Mouse (Mus musculus): Measurements from ENCODE around the gene Klhl9. TPM values are rescaled to one million over a fixed set of nuclear protein-coding genes. Genes with fewer than 3 reads are reported as not detected.
A peak's percentile ranks its signal among the peaks of the same experiment; 100 is the strongest.
"Not testable (repeated sequence)": the region's sequence is repeated elsewhere in the genome, so short reads cannot be mapped to it uniquely, and the experiment has no call there.

Gene Klhl9
- 142 and 153 TPM in 2 replicates for polyA plus RNA-seq (2016; fragmentation: Nextera tagmentation; extraction: Ambion mirVana)

DNA sequence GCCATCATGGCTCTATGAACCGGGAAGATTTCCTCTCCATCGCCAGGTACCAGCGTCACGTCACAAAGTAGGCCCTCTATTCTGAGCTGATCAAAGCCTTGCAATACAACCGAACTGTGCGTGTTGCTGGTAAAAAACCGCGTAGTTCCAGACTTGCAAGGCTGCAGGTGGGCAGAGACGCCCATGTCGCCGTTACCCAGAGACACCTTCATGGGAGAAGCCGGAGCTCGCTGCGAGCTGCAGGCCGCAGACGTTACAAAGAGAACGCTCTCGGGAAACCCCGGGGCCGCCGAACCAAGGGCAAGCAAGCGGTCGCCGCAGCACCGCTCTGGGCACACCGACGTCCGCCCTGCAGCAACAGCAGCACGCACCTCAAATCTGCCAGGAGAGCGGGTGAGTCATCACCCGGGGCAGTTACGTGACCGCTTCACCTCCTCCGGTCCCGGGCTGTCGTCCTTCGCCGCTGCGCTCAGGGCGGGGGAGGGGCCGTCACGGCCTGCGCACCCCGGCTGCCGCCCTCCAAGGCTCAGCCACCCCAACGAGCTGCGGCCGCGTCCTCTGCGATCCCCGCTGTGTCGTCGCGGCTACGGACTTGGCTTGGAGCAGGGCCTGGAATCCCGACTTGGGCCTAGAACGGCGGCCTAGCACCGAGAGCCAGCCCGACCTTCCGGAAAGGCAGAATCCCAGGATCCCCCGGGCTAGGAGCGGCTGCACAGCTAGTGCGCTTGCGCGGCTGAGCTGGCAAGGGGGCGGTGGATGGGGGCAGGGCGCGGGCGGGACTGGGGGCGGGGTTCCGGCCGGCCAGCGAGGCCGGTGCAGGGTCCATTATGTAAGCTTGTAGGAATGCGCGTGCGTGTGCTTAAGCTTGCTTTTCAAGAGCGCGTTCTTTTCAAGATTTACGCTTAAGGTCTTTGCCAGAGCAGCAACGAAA lies at the start of gene Klhl9, which contains the start of gene Gm26566:
Gene Klhl9 (minus strand): TSS at position 675 of the 931 bp plus-strand sequence.
Gene Gm26566 (plus strand): TSS at position 15 of the 931 bp plus-strand sequence.
- H3K36me3 ChIP-seq: peaks cover 13% of the 10 kb centered on the region
- H3K4me3 ChIP-seq: peak within 1 kb of the TSS; percentile 93
- H3K9me3 ChIP-seq: no peaks in the 10 kb centered on the region
- WGBS: under 1% methylated on average over 82 of the region's 82 CpGs
- H3K4me2 ChIP-seq (replicated peaks): peak within 1 kb of the TSS; percentile 79
- ATAC-seq (ENCODE audit: low FRiP score, low read depth): peak; percentile 98
- peak within 1 kb of the TSS; percentile 92 for H3K27ac ChIP-seq (replicated peaks)
- H3K9ac ChIP-seq (replicated peaks): peak within 1 kb of the TSS; percentile 83
- no peaks in the 10 kb centered on the region for H3K27me3 ChIP-seq
- peaks cover 26% of the 10 kb centered on the region for H3K4me1 ChIP-seq

DNA sequence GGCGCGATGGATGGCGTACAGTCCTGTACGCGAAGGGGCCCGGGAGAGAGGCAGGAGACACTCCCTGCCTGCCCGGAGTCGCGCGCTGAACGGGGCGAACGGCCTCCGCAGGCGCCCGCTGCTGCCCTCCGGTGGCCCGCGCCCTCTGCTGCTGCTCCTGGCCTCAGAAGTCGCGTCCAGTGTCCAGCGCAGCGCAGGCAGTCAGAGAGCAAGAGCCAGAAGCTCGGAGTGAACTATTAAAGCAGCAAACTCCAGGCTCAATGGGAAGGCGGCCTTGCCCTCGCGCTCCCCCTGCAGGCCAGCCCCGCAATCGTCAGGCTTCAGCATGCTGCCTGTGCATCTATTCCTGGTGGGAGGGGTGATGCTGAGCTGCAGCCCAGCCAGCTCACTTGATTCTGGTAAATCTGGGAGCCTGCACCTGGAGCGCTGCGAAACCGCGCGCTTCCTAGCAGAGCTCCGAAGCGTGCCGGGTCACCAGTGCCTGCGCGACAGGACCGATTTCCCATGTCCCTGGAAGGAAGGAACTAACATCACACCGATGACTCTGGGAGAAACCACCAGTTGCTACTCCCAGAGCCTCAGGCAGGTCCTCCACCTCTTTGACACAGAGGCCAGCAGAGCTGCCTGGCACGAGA lies 41.2 kb upstream of the Klhl9 start:
- not testable (repeated sequence) for H3K27ac ChIP-seq (replicated peaks); H3K9me3 ChIP-seq; H3K36me3 ChIP-seq; H3K27me3 ChIP-seq; ATAC-seq (ENCODE audit: low FRiP score, low read depth); H3K9ac ChIP-seq (replicated peaks); H3K4me1 ChIP-seq
- peak overlapping the region; percentile 52 for H3K4me2 ChIP-seq (replicated peaks)
- 3% methylated on average over 31 of the region's 42 CpGs for WGBS
- peak overlapping the region; percentile 33 for H3K4me3 ChIP-seq

DNA sequence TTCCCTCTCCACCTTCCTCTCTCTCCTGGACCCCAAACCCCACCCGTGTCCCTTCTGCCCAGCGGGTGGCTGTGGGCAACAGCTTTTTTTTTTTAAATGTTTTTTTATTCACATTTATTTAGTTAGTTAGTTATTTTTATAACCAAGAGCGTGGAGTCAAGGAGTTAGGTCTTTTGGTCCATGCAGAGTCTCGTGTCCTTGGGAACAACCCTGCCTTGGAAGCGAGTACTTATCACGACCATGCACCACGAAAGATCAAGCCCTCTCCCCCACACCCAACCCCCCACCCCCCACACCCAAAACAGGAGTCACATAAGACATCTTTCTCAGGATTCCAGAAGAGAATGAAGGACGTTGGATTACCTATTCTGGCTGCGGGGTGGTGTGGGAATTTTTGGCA lies 40.1 kb upstream of the Klhl9 start:
- not testable (repeated sequence) for H3K4me1 ChIP-seq; H3K27me3 ChIP-seq; H3K9ac ChIP-seq (replicated peaks); H3K4me3 ChIP-seq; H3K36me3 ChIP-seq; H3K4me2 ChIP-seq (replicated peaks); H3K9me3 ChIP-seq; ATAC-seq (ENCODE audit: low FRiP score, low read depth); H3K27ac ChIP-seq (replicated peaks)
- WGBS: 58% methylated on average over 9 of the region's 9 CpGs

DNA sequence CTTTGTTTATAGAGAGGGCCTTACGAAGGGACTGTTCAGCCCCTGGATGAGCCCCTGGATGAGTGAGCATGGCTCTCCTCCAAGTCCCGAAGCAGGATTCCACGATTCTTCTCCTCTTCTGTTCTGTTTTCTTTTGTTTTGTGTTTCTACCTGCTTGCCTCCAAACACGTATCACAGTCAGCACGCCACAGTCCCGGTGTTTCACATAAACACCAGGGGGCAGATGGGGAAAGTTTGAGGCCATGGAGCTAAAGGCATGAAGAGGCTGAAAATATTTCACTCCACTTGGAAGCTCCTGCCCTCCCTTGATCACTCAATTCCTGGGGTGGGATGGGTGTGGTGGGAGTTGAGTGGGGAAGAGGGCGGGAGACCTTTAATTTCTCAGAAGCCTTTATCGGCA lies 39.5 kb upstream of the Klhl9 start:
- ATAC-seq (ENCODE audit: low FRiP score, low read depth); H3K9ac ChIP-seq (replicated peaks); H3K4me3 ChIP-seq; H3K27me3 ChIP-seq; H3K4me2 ChIP-seq (replicated peaks); H3K9me3 ChIP-seq; H3K36me3 ChIP-seq; H3K27ac ChIP-seq (replicated peaks); H3K4me1 ChIP-seq: not testable (repeated sequence)
- 72% methylated on average over 6 of the region's 8 CpGs for WGBS

DNA sequence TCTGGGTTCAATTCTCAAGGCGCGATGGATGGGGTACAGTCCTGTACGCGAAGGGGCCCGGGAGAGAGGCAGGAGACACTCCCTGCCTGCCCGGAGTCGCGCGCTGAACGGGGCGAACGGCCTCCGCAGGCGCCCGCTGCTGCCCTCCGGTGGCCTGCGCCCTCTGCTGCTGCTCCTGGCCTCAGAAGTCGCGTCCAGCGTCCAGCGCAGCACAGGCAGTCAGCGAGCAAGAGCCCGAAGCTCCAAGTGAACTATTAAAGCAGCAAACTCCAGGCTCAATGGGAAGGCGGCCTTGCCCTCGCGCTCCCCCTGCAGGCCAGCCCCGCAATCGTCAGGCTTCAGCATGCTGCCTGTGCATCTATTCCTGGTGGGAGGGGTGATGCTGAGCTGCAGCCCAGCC lies 38.2 kb upstream of the Klhl9 start:
- not testable (repeated sequence) for ATAC-seq (ENCODE audit: low FRiP score, low read depth); H3K9me3 ChIP-seq; H3K27me3 ChIP-seq; H3K9ac ChIP-seq (replicated peaks); H3K36me3 ChIP-seq; H3K27ac ChIP-seq (replicated peaks); H3K4me1 ChIP-seq
- 0% methylated on average over 26 of the region's 28 CpGs for WGBS
- H3K4me3 ChIP-seq: peak overlapping the region; percentile 32
- H3K4me2 ChIP-seq (replicated peaks): peak overlapping the region; percentile 50

DNA sequence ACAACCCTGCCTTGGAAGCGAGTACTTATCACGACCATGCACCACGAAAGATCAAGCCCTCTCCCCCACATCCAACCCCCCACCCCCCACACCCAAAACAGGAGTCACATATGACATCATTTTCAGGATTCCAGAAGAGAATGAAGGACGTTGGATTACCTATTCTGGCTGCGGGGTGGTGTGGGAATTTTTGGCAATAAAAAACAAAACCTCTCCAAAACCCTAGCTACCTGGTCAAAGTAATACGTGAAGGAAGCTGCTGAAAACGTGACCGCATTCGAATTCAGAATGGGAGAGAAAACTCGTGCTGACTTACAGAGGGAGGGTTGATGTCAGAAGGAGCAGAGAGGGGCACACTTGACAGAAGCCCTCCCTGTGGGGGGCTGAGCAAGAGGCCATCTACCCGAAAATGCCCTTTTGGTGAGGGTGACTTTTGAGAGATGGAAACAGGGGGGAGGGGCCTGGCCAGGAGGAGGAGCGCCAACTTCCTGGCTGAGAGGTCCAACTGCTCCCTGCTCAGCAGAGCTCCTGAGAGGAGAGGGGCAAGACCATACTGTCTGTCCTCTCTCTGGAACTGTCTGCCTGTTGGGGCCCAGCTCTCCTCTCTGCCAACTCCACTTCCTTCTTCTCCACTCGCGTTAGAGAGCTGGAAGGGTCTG lies 37.5 kb upstream of the Klhl9 start, which contains the start of gene Gm13283:
Gene Gm13283 (plus strand): TSS at position 510 of the 659 bp plus-strand sequence.
- H3K27me3 ChIP-seq; H3K27ac ChIP-seq (replicated peaks); ATAC-seq (ENCODE audit: low FRiP score, low read depth); H3K9ac ChIP-seq (replicated peaks); H3K36me3 ChIP-seq; H3K9me3 ChIP-seq; H3K4me1 ChIP-seq: not testable (repeated sequence)
- Histone ChIP-seq H3K4me2 (replicated peaks) (peak within 1 kb of the TSS; percentile 50), H3K4me3 (peak within 1 kb of the TSS; percentile 32)
- WGBS: 20% methylated on average over 11 of the region's 14 CpGs

DNA sequence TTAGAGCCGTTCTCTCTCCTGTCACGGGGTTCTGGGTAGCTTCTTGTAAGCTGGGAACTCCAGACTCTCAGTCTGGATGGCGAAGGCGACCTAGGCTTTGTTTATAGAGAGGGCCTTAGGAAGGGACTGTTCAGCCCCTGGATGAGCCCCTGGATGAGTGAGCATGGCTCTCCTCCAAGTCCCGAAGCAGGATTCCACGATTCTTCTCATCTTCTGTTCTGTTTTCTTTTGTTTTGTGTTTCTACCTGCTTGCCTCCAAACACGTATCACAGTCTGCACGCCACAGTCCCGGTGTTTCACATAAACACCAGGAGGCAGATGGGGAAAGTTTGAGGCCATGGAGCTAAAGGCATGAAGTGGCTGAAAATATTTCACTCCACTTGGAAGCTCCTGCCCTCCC lies 36.5 kb upstream of the Klhl9 start:
- H3K9ac ChIP-seq (replicated peaks); H3K4me1 ChIP-seq; H3K9me3 ChIP-seq; H3K27me3 ChIP-seq; ATAC-seq (ENCODE audit: low FRiP score, low read depth); H3K4me2 ChIP-seq (replicated peaks); H3K36me3 ChIP-seq; H3K27ac ChIP-seq (replicated peaks); H3K4me3 ChIP-seq: not testable (repeated sequence)
- WGBS: 89% methylated on average over 9 of the region's 9 CpGs

DNA sequence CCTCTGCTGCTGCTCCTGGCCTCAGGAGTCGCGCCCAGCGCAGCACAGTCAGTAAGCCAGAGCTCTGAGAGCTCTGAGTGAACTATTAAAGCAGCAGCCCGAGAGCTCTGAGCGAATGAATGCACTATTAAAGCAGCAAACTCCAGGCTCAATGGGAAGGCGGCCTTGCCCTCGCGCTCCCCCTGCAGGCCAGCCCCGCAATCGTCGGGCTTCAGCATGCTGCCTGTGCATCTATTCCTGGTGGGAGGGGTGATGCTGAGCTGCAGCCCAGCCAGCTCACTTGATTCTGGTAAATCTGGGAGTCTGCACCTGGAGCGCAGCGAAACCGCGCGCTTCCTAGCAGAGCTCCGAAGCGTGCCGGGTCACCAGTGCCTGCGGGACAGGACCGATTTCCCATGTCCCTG lies 35.4 kb upstream of the Klhl9 start:
- H3K27me3 ChIP-seq, H3K36me3 ChIP-seq, H3K4me1 ChIP-seq, H3K9me3 ChIP-seq: not testable (repeated sequence)
- H3K4me2 ChIP-seq (replicated peaks): peak overlapping the region; percentile 76
- H3K4me3 ChIP-seq: peak overlapping the region; percentile 49
- H3K9ac ChIP-seq (replicated peaks): peak overlapping the region; percentile 67
- under 1% methylated on average over 21 of the region's 21 CpGs for WGBS
- H3K27ac ChIP-seq (replicated peaks): peak overlapping the region; percentile 74
- ATAC-seq (ENCODE audit: low FRiP score, low read depth): peak; percentile 100

DNA sequence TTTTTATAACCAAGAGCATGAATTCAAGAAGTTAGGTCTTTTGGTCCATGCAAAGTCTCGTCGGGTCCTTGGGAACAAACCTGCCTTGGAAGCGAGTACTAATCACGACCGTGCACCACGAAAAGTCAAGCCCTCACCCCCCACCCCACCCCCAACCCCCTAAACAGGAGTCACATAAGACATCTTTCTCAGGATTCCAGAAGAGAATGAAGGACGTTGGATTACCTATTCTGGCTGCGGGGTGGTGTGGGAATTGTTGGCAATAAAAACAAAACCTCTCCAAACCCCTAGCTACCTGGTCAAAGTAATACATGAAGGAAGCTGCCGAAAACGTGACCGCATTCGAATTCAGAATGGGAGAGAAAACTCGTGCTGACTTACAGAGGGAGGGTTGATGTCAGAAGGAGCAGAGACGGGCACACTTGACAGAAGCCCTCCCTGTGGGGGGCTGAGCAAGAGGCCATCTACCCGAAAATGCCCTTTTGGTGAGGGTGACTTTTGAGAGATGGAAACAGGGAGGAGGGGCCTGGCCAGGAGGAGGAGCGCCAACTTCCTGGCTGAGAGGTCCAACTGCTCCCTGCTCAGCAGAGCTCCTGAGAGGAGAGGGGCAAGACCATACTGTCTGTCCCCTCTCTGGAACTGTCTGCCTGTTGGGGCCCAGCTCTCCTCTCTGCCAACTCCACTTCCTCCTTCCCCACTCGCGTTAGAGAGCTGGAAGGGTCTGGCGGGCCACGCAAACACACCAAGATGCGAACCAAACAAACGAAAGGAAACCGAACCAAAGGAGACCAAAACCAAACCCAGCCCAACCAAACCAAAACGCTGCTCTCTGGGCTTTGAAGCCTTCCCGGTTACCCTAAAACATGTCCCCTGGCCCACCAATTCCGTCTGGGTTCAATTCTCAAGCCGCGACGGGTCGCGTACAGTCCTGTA lies 34.6 kb upstream of the Klhl9 start:
- H3K4me3 ChIP-seq: peak overlapping the region; percentile 49
- ATAC-seq (ENCODE audit: low FRiP score, low read depth); H3K4me1 ChIP-seq; H3K36me3 ChIP-seq; H3K9me3 ChIP-seq; H3K27me3 ChIP-seq: not testable (repeated sequence)
- H3K4me2 ChIP-seq (replicated peaks): peak overlapping the region; percentile 76
- peak overlapping the region; percentile 67 for H3K9ac ChIP-seq (replicated peaks)
- H3K27ac ChIP-seq (replicated peaks): peak overlapping the region; percentile 74
- 12% methylated on average over 29 of the region's 31 CpGs for WGBS

DNA sequence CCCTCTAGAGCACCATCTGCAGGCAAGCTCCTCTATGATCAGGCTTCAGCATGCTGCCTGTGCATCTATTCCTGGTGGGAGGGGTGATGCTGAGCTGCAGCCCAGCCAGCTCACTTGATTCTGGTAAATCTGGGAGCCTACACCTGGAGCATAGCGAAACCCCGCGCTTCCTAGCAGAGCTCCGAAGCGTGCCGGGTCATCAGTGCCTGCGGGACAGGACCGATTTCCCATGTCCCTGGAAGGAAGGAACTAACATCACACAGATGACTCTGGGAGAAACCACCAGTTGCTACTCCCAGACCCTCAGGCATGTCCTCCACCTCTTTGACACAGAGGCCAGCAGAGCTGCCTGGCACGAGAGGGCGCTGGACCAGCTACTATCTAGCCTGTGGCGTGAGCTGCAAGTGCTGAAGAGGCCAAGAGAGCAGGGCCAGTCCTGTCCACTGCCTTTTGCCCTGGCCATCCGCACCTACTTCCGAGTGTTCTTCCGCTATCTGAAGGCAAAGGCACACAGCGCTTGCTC lies 32.6 kb upstream of the Klhl9 start, which contains the start of gene Gm13271:
Gene Gm13271 (plus strand): TSS at position 51 of the 523 bp plus-strand sequence.
- not testable (repeated sequence) for H3K27ac ChIP-seq (replicated peaks); H3K36me3 ChIP-seq; H3K9me3 ChIP-seq; ATAC-seq (ENCODE audit: low FRiP score, low read depth); H3K4me1 ChIP-seq; H3K9ac ChIP-seq (replicated peaks); H3K4me3 ChIP-seq; H3K4me2 ChIP-seq (replicated peaks); H3K27me3 ChIP-seq
- 65% methylated on average over 15 of the region's 15 CpGs for WGBS

DNA sequence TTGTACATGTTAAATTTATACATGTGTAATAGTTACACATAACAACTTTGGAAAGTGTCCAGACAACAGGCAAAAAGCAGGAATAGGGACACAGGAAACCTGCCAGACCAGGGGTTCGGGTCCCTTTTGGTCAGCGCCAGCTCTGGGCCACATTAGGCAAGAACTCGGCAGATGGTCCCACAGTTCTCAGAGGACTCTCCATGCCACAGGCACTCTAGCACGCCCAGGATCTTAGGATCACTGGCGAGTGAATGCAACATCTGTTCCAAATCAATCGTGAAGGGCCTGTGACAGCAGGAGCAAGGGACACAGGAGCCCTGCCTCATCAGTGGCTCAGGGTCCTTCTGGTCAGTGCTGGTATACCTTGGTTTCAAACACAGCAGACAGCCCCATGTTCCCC lies 27.7 kb upstream of the Klhl9 start:
- H3K4me1 ChIP-seq: peaks cover 6% of the 10 kb centered on the region; the same call in 1 of the 2 replicates
- no peaks in the 10 kb centered on the region for H3K27me3 ChIP-seq
- no peaks in the 10 kb centered on the region for H3K9me3 ChIP-seq
- ATAC-seq (ENCODE audit: low FRiP score, low read depth): no peak
- H3K4me2 ChIP-seq (replicated peaks): no peak overlapping the region
- H3K36me3 ChIP-seq: no peaks in the 10 kb centered on the region
- no peak overlapping the region for H3K4me3 ChIP-seq
- H3K9ac ChIP-seq (replicated peaks): no peak overlapping the region
- H3K27ac ChIP-seq (replicated peaks): no peak overlapping the region
- WGBS: 68% methylated on average over 6 of the region's 6 CpGs

Data from midbrain, embryonic 12.5 days (tissue).